Mouse (Mus musculus) cerebellum, adult 2 months (tissue): ENCODE data around the gene Dctn2. TPM values are rescaled to one million over a fixed set of nuclear protein-coding genes. Genes with fewer than 3 reads are reported as not detected.
A peak's percentile ranks its signal among the peaks of the same experiment; 100 is the strongest.

Experiments used
- DNase-seq, 2 experiments: peaks; one replicate each; pipeline ENCODE4 v3.0.0; 2021
- H3K27ac ChIP-seq: fragments of 200-500 bp; 2 replicates; pipeline ENCODE4 v1.5.1; 2012; ENCODE audit warnings: low read length, control low read depth, inconsistent platforms; ENCODE audit not compliant: insufficient read depth
- H3K27me3 ChIP-seq: fragments of 200-500 bp; 2 replicates; pipeline ENCODE4 v1.6.1; 2012; ENCODE audit warnings: inconsistent platforms, mild to moderate bottlenecking, low read length, moderate library complexity; ENCODE audit not compliant: control insufficient read depth, insufficient read depth
- H3K4me1 ChIP-seq: fragments of 200-500 bp; 2 replicates; pipeline ENCODE4 v1.6.1; 2011; ENCODE audit warnings: low read length; ENCODE audit not compliant: control insufficient read depth, insufficient read depth
- H3K4me3 ChIP-seq: fragments of 200-500 bp; replicated peaks from 2 replicates; pipeline ENCODE3; 2011; ENCODE audit warnings: mild to moderate bottlenecking, low read depth, low read length, control low read depth; ENCODE audit not compliant: insufficient read depth
- CTCF ChIP-seq: fragments of 200-500 bp; IDR thresholded peaks from 2 replicates; pipeline ENCODE4 v1.5.1; 2011; ENCODE audit warnings: low read depth, mild to moderate bottlenecking, control low read depth, low read length, moderate library complexity, borderline replicate concordance; ENCODE audit not compliant: insufficient read depth
- POLR2A ChIP-seq: fragments of 200-500 bp; IDR thresholded peaks from 2 replicates; pipeline ENCODE4 v1.6.1; 2011; ENCODE audit warnings: low read length, control low read depth, borderline replicate concordance; ENCODE audit not compliant: insufficient read depth
- WGBS: fragments of 180-500 bp; shearing (Covaris S2); methylation state at CpG from one replicate; pipeline ENCODE4 v1.1.7; 2018; 5-methylcytosine and 5-hydroxymethylcytosine counted together
- polyA plus RNA-seq: library from polyadenylated mRNA; depleted of rRNA; stranded (reverse); fragments of >200 nt; gene quantifications from 2 replicates; pipeline ENCODE4 v1.2.3, GENCODE M21; 2012

The Dctn2 gene
- polyA plus RNA-seq, 1 experiment: 322 TPM

- peak in 1 of 2 experiments; percentile 45 for DNase-seq
- H3K4me3 ChIP-seq: no peak overlapping the region
- no peaks in the 10 kb centered on the region for H3K27me3 ChIP-seq
- peaks cover 26% of the 10 kb centered on the region; the same call in 1 of the 2 replicates for H3K4me1 ChIP-seq
- H3K27ac ChIP-seq: no peak overlapping the region
- TF ChIP-seq POLR2A (no peak), CTCF (no peak)
- 37% methylated on average over 6 of the region's 6 CpGs for WGBS
Observed at GRCm38 (mm10) chr10:127257790-127258189, 8.4 kb upstream of the Dctn2 start.

- Histone ChIP-seq H3K4me3 (peak overlapping the region; percentile 8), H3K4me1 (peaks cover 26% of the 10 kb centered on the region; the same call in 1 of the 2 replicates), H3K27ac (no peak overlapping the region), H3K27me3 (no peaks in the 10 kb centered on the region)
- WGBS: 47% methylated on average over 8 of the region's 8 CpGs
- no peak for DNase-seq
- TF ChIP-seq POLR2A (no peak), CTCF (no peak)
Observed at GRCm38 (mm10) chr10:127258489-127258888, 7.7 kb upstream of the Dctn2 start.

GRCm38 (mm10) chr10:127261706-127262547, 4.2 kb upstream of the Dctn2 start:
- H3K4me3 ChIP-seq: peak overlapping the region; percentile 78
- DNase-seq: peak in 1 of 2 experiments; percentile 57
- TF ChIP-seq POLR2A (no peak), CTCF (no peak)
- H3K27ac ChIP-seq: peak overlapping the region; percentile 64; the same call in 1 of the 2 replicates
- no peaks in the 10 kb centered on the region for H3K27me3 ChIP-seq
- WGBS: 26% methylated on average over 15 of the region's 15 CpGs
- peaks cover 34% of the 10 kb centered on the region; the same call in 1 of the 2 replicates for H3K4me1 ChIP-seq

- H3K4me3 ChIP-seq: peak within 1 kb of the TSS; percentile 78
- H3K27me3 ChIP-seq: no peaks in the 10 kb centered on the region
- WGBS: under 1% methylated on average over 53 of the region's 53 CpGs
- TF ChIP-seq POLR2A: peak; percentile 88
- TF ChIP-seq CTCF: peak; percentile 16; the same call in 1 of the 2 replicates
- peaks cover 33% of the 10 kb centered on the region for H3K4me1 ChIP-seq
- peak; percentile 85 to 87 for DNase-seq
- H3K27ac ChIP-seq: peak within 1 kb of the TSS; percentile 79
Observed at GRCm38 (mm10) chr10:127262548-127263398, 3.4 kb upstream of the Dctn2 start, which contains the start of gene Kif5a. Kif5a (minus strand) TSS chr10:127263348.

- H3K4me1 ChIP-seq: peaks cover 30% of the 10 kb centered on the region
- DNase-seq: peak; percentile 28 to 34
Observed at GRCm38 (mm10) chr10:127263631-127264030, 2.5 kb upstream of the Dctn2 start.

GRCm38 (mm10) chr10:127264336-127264735, 1.8 kb upstream of the Dctn2 start:
- WGBS: 27% methylated on average over 8 of the region's 8 CpGs
- no peak for TF ChIP-seq CTCF
- no peak for TF ChIP-seq POLR2A
- no peak overlapping the region for H3K4me3 ChIP-seq
- H3K4me1 ChIP-seq: peaks cover 28% of the 10 kb centered on the region
- no peaks in the 10 kb centered on the region for H3K27me3 ChIP-seq
- peak overlapping the region; percentile 79 for H3K27ac ChIP-seq
- DNase-seq: peak; percentile 46 to 48

More at GRCm38 (mm10) chr10:127263631-127264030, 2.5 kb upstream of the Dctn2 start:
- H3K27ac ChIP-seq: peak overlapping the region; percentile 70; the same call in 1 of the 2 replicates
- peak overlapping the region; percentile 78 for H3K4me3 ChIP-seq
- TF ChIP-seq CTCF (no peak), POLR2A (no peak)
- no peaks in the 10 kb centered on the region for H3K27me3 ChIP-seq
- WGBS: 15% methylated on average over 3 of the region's 3 CpGs

GRCm38 (mm10) chr10:127264971-127265370, 1.2 kb upstream of the Dctn2 start:
- H3K4me1 ChIP-seq: peaks cover 24% of the 10 kb centered on the region
- TF ChIP-seq CTCF: no peak
- TF ChIP-seq POLR2A: no peak
- no peak overlapping the region for H3K27ac ChIP-seq
- WGBS: 59% methylated on average over 4 of the region's 4 CpGs
- H3K4me3 ChIP-seq: no peak overlapping the region
- peak in 1 of 2 experiments; percentile 22 for DNase-seq
- no peaks in the 10 kb centered on the region for H3K27me3 ChIP-seq
